Mouse (Mus musculus): Measurements from ENCODE around the gene A930017K11Rik. TPM values are rescaled to one million over a fixed set of nuclear protein-coding genes. Genes with fewer than 3 reads are reported as not detected.

Gene A930017K11Rik
- polyA plus RNA-seq (2011; ENCODE audit: insufficient read depth, insufficient read length, low replicate concordance, missing spikeins): not detected in 2 replicates

- TF ChIP-seq POLR2A (IDR thresholded peaks at IDR 0.05; ENCODE audit: borderline replicate concordance, control insufficient read depth, low read depth, low read length): no peak
- Histone ChIP-seq H3K4me1 (ENCODE audit: control insufficient read depth, insufficient read depth, low read length) (no peaks in the 10 kb centered on the region), H3K4me3 (replicated peaks; ENCODE audit: control insufficient read depth, low read depth, low read length) (no peak within 1 kb of the TSS), H3K27ac (ENCODE audit: control insufficient read depth, insufficient read depth, low read depth, low read length, poor library complexity) (no peak within 1 kb of the TSS; the same call in 1 of the 2 replicates)
- 5% methylated on average over 58 of the region's 58 CpGs for WGBS
Measured at GRCm38 (mm10) chr17:25951803-25952623, at the start of gene A930017K11Rik. Gene A930017K11Rik (minus strand): TSS chr17:25952565.

- 77% methylated on average over 11 of the region's 11 CpGs for WGBS
- TF ChIP-seq CTCF (IDR thresholded peaks at IDR 0.05; ENCODE audit: control insufficient read depth, insufficient read depth, low read length) (no peak), POLR2A (IDR thresholded peaks at IDR 0.05; ENCODE audit: borderline replicate concordance, control insufficient read depth, low read depth, low read length) (no peak)
- H3K4me3 ChIP-seq (replicated peaks; ENCODE audit: control insufficient read depth, low read depth, low read length): no peak overlapping the region
- H3K27ac ChIP-seq (ENCODE audit: control insufficient read depth, insufficient read depth, low read depth, low read length, poor library complexity): no peak overlapping the region
- H3K4me1 ChIP-seq (ENCODE audit: control insufficient read depth, insufficient read depth, low read length): peaks cover 2% of the 10 kb centered on the region
Measured at GRCm38 (mm10) chr17:25998425-25998824, 46.1 kb upstream of the A930017K11Rik start.

GRCm38 (mm10) chr17:25993489-25993888, 41.1 kb upstream of the A930017K11Rik start:
- H3K4me3 ChIP-seq (replicated peaks; ENCODE audit: control insufficient read depth, low read depth, low read length): no peak overlapping the region
- TF ChIP-seq POLR2A (IDR thresholded peaks at IDR 0.05; ENCODE audit: borderline replicate concordance, control insufficient read depth, low read depth, low read length) (no peak), CTCF (IDR thresholded peaks at IDR 0.05; ENCODE audit: control insufficient read depth, insufficient read depth, low read length) (no peak)
- 76% methylated on average over 3 of the region's 3 CpGs for WGBS
- no peak overlapping the region for H3K27ac ChIP-seq (ENCODE audit: control insufficient read depth, insufficient read depth, low read depth, low read length, poor library complexity)
- H3K4me1 ChIP-seq (ENCODE audit: control insufficient read depth, insufficient read depth, low read length): peaks cover 5% of the 10 kb centered on the region

GRCm38 (mm10) chr17:25992274-25992673, 39.9 kb upstream of the A930017K11Rik start:
- Histone ChIP-seq H3K4me1 (ENCODE audit: control insufficient read depth, insufficient read depth, low read length) (peaks cover 3% of the 10 kb centered on the region; the same call in 1 of the 2 replicates), H3K4me3 (replicated peaks; ENCODE audit: control insufficient read depth, low read depth, low read length) (no peak overlapping the region), H3K27ac (ENCODE audit: control insufficient read depth, insufficient read depth, low read depth, low read length, poor library complexity) (no peak overlapping the region)
- 93% methylated on average over 4 of the region's 4 CpGs for WGBS
- TF ChIP-seq POLR2A (IDR thresholded peaks at IDR 0.05; ENCODE audit: borderline replicate concordance, control insufficient read depth, low read depth, low read length) (no peak), CTCF (IDR thresholded peaks at IDR 0.05; ENCODE audit: control insufficient read depth, insufficient read depth, low read length) (no peak)

GRCm38 (mm10) chr17:25990331-25990730, 38.0 kb upstream of the A930017K11Rik start:
- H3K4me1 ChIP-seq (ENCODE audit: control insufficient read depth, insufficient read depth, low read length): peaks cover 3% of the 10 kb centered on the region; the same call in 1 of the 2 replicates

GRCm38 (mm10) chr17:25985306-25986294, 33.2 kb upstream of the A930017K11Rik start, which contains the start of gene Capn15:
Gene Capn15 (minus strand): TSS chr17:25985796.
- Histone ChIP-seq H3K4me3 (replicated peaks; ENCODE audit: control insufficient read depth, low read depth, low read length) (peak within 1 kb of the TSS; percentile 70), H3K4me1 (ENCODE audit: control insufficient read depth, insufficient read depth, low read length) (peaks cover 5% of the 10 kb centered on the region; the same call in 1 of the 2 replicates), H3K27ac (ENCODE audit: control insufficient read depth, insufficient read depth, low read depth, low read length, poor library complexity) (peak within 1 kb of the TSS; percentile 35)
- WGBS: under 1% methylated on average over 91 of the region's 91 CpGs
- peak; percentile 76; the same call in 1 of the 2 replicates for TF ChIP-seq POLR2A (IDR thresholded peaks at IDR 0.05; ENCODE audit: borderline replicate concordance, control insufficient read depth, low read depth, low read length)
- TF ChIP-seq CTCF (IDR thresholded peaks at IDR 0.05; ENCODE audit: control insufficient read depth, insufficient read depth, low read length): no peak

More at GRCm38 (mm10) chr17:25990331-25990730, 38.0 kb upstream of the A930017K11Rik start:
- TF ChIP-seq CTCF (IDR thresholded peaks at IDR 0.05; ENCODE audit: control insufficient read depth, insufficient read depth, low read length): no peak
- no peak for TF ChIP-seq POLR2A (IDR thresholded peaks at IDR 0.05; ENCODE audit: borderline replicate concordance, control insufficient read depth, low read depth, low read length)
- WGBS: 12% methylated on average over 5 of the region's 5 CpGs
- Histone ChIP-seq H3K4me3 (replicated peaks; ENCODE audit: control insufficient read depth, low read depth, low read length) (no peak overlapping the region), H3K27ac (ENCODE audit: control insufficient read depth, insufficient read depth, low read depth, low read length, poor library complexity) (no peak overlapping the region)

- 9% methylated on average over 17 of the region's 17 CpGs for WGBS
Measured at GRCm38 (mm10) chr17:25984556-25985305, 32.4 kb upstream of the A930017K11Rik start.

More at GRCm38 (mm10) chr17:25984556-25985305, 32.4 kb upstream of the A930017K11Rik start:
- H3K4me3 ChIP-seq (replicated peaks; ENCODE audit: control insufficient read depth, low read depth, low read length): peak overlapping the region; percentile 70
- H3K4me1 ChIP-seq (ENCODE audit: control insufficient read depth, insufficient read depth, low read length): peaks cover 2% of the 10 kb centered on the region; the same call in 1 of the 2 replicates
- TF ChIP-seq CTCF (IDR thresholded peaks at IDR 0.05; ENCODE audit: control insufficient read depth, insufficient read depth, low read length): no peak
- TF ChIP-seq POLR2A (IDR thresholded peaks at IDR 0.05; ENCODE audit: borderline replicate concordance, control insufficient read depth, low read depth, low read length): no peak
- peak overlapping the region; percentile 35 for H3K27ac ChIP-seq (ENCODE audit: control insufficient read depth, insufficient read depth, low read depth, low read length, poor library complexity)
